Mouse (Mus musculus): ENCODE data around the gene Tepsin.
A peak's percentile ranks its signal among the peaks of the same experiment; 100 is the strongest.

Tepsin gene

GRCm38 (mm10) chr11:120110554-120110953 is 12.0 kb upstream of the Tepsin start:
- no peak for DNase-seq

- DNase-seq = no peak
Measured at GRCm38 (mm10) chr11:120109558-120110210, 11.2 kb upstream of the Tepsin start.

- DNase-seq = no peak
Measured at GRCm38 (mm10) chr11:120107796-120108195, 9.3 kb upstream of the Tepsin start.

GRCm38 (mm10) chr11:120107026-120107425 is 8.5 kb upstream of the Tepsin start:
- no peak for DNase-seq

GRCm38 (mm10) chr11:120103431-120103997 is 5.0 kb upstream of the Tepsin start:
- no peak for DNase-seq

GRCm38 (mm10) chr11:120101036-120101435 is 2.5 kb upstream of the Tepsin start:
- peak; percentile 65 for DNase-seq

GRCm38 (mm10) chr11:120092817-120093591 is 5.5 kb downstream of the Tepsin start:
- no peak for DNase-seq

GRCm38 (mm10) chr11:120090661-120091060 is 7.9 kb downstream of the Tepsin start:
- DNase-seq = no peak

- DNase-seq = peak; percentile 99
Measured at GRCm38 (mm10) chr11:120086702-120087152, 11.8 kb downstream of the Tepsin start, which contains the start of gene Cep131. TSS of gene Cep131 (minus strand) at chr11:120086827.

- peak; percentile 55 for DNase-seq
Measured at GRCm38 (mm10) chr11:120085891-120086627, 12.5 kb downstream of the Tepsin start.

- no peak for DNase-seq
Measured at GRCm38 (mm10) chr11:120080282-120080681, 18.2 kb downstream of the Tepsin start.

GRCm38 (mm10) chr11:120076191-120076590 is 22.3 kb downstream of the Tepsin start:
- no peak for DNase-seq

GRCm38 (mm10) chr11:120072986-120073647 is 25.4 kb downstream of the Tepsin start:
- DNase-seq = no peak

- DNase-seq = no peak
Measured at GRCm38 (mm10) chr11:120071731-120072320, 26.7 kb downstream of the Tepsin start.

GRCm38 (mm10) chr11:120071065-120071464 is 27.5 kb downstream of the Tepsin start:
- DNase-seq = no peak

- no peak for DNase-seq
Measured at GRCm38 (mm10) chr11:120070286-120070930, 28.1 kb downstream of the Tepsin start.

GRCm38 (mm10) chr11:120069261-120069660 is 29.3 kb downstream of the Tepsin start:
- DNase-seq = no peak

- no peak for DNase-seq
Measured at GRCm38 (mm10) chr11:120067834-120068233, 30.7 kb downstream of the Tepsin start.

GRCm38 (mm10) chr11:120065291-120065690 is 33.2 kb downstream of the Tepsin start:
- DNase-seq = peak; percentile 62

GRCm38 (mm10) chr11:120064668-120065040 is 33.9 kb downstream of the Tepsin start:
- no peak for DNase-seq

- DNase-seq = no peak
Measured at GRCm38 (mm10) chr11:120064006-120064667, 34.4 kb downstream of the Tepsin start.
